8 mouse cellular contexts compared by ENCODE assay signal in genomic region chr4:136218595-136219214, GRCm38 (mm10). TPM values are rescaled to one million over a fixed set of nuclear protein-coding genes. Genes with fewer than 3 reads are reported as not detected.
DNase-seq lines count a peak whose midpoint lies in the region; ATAC-seq lines count a peak whose summit lies in the region.

No protein-coding gene starts in this region.

- DNase-seq in cerebellum, adult 9-10 months: peak; percentile 22
- DNase-seq in urinary bladder, postnatal 4 days (ENCODE audit: low spot score in 2 of 2): peak; percentile 81 to 85
- DNase-seq in layer of hippocampus, adult 9-11 months: no peak

- peak overlapping the region; percentile 83 for H3K27ac ChIP-seq in embryonic facial prominence, embryonic 13.5 days
- H3K27ac ChIP-seq in heart, embryonic 13.5 days (replicated peaks): peak overlapping the region; percentile 72
- peak overlapping the region; percentile 20 for H3K27ac ChIP-seq in kidney, embryonic 15.5 days
- H3K27ac ChIP-seq in midbrain, embryonic 12.5 days (replicated peaks): peak overlapping the region; percentile 35

- peak overlapping the region; percentile 48 for H3K4me2 ChIP-seq in embryonic facial prominence, embryonic 13.5 days
- peak overlapping the region; percentile 64 for H3K4me2 ChIP-seq in heart, embryonic 13.5 days
- H3K4me2 ChIP-seq in kidney, embryonic 15.5 days: peak overlapping the region; percentile 33
- peak overlapping the region; percentile 3 for H3K4me2 ChIP-seq in midbrain, embryonic 12.5 days (replicated peaks)

- peaks cover 41% of the 10 kb centered on the region for H3K4me1 ChIP-seq in embryonic facial prominence, embryonic 13.5 days
- peaks cover 32% of the 10 kb centered on the region for H3K4me1 ChIP-seq in heart, embryonic 13.5 days
- peaks cover 33% of the 10 kb centered on the region for H3K4me1 ChIP-seq in kidney, embryonic 15.5 days
- peaks cover 32% of the 10 kb centered on the region for H3K4me1 ChIP-seq in midbrain, embryonic 12.5 days

- no peaks in the 10 kb centered on the region for H3K9me3 ChIP-seq in embryonic facial prominence, embryonic 13.5 days
- no peaks in the 10 kb centered on the region for H3K9me3 ChIP-seq in heart, embryonic 13.5 days
- H3K9me3 ChIP-seq in kidney, embryonic 15.5 days (replicated peaks): no peaks in the 10 kb centered on the region
- no peaks in the 10 kb centered on the region for H3K9me3 ChIP-seq in midbrain, embryonic 12.5 days

- peak overlapping the region; percentile 46 for H3K9ac ChIP-seq in embryonic facial prominence, embryonic 13.5 days
- peak overlapping the region; percentile 57 for H3K9ac ChIP-seq in heart, embryonic 13.5 days
- no peak overlapping the region for H3K9ac ChIP-seq in kidney, embryonic 15.5 days
- H3K9ac ChIP-seq in midbrain, embryonic 12.5 days (replicated peaks): 0 out of 2 replicates have a peak overlapping the region, but pooled peaks have one; percentile 17

- WGBS in embryonic facial prominence, embryonic 13.5 days: 14% methylated on average over 18 of the region's 18 CpGs
- WGBS in heart, embryonic 13.5 days: 7% methylated on average over 18 of the region's 18 CpGs
- WGBS in kidney, embryonic 15.5 days: 14% methylated on average over 18 of the region's 18 CpGs
- 13% methylated on average over 18 of the region's 18 CpGs for WGBS in midbrain, embryonic 12.5 days

- H3K36me3 ChIP-seq in embryonic facial prominence, embryonic 13.5 days: peaks cover 13% of the 10 kb centered on the region
- no peaks in the 10 kb centered on the region for H3K36me3 ChIP-seq in heart, embryonic 13.5 days
- H3K36me3 ChIP-seq in kidney, embryonic 15.5 days: no peaks in the 10 kb centered on the region
- no peaks in the 10 kb centered on the region for H3K36me3 ChIP-seq in midbrain, embryonic 12.5 days

- peaks cover 5% of the 10 kb centered on the region for H3K27me3 ChIP-seq in embryonic facial prominence, embryonic 13.5 days
- peaks cover 19% of the 10 kb centered on the region for H3K27me3 ChIP-seq in heart, embryonic 13.5 days (replicated peaks)
- no peaks in the 10 kb centered on the region for H3K27me3 ChIP-seq in kidney, embryonic 15.5 days
- H3K27me3 ChIP-seq in midbrain, embryonic 12.5 days: peaks cover 33% of the 10 kb centered on the region

- ATAC-seq in cerebellum, adult (ENCODE audit: insufficient number of reproducible peaks, low FRiP score, low TSS enrichment): no peak
- no peak for ATAC-seq in embryonic facial prominence, embryonic 13.5 days (ENCODE audit: insufficient number of reproducible peaks, insufficient read depth, low FRiP score, low TSS enrichment, low read depth)
- ATAC-seq in heart, embryonic 13.5 days (ENCODE audit: extremely low read depth, insufficient number of reproducible peaks, low FRiP score, low TSS enrichment): no peak; the same call in 1 of the 2 replicates
- peak; percentile 59 for ATAC-seq in kidney, embryonic 15.5 days (replicated peaks; ENCODE audit: low FRiP score)
- ATAC-seq in midbrain, embryonic 12.5 days (ENCODE audit: low FRiP score, low read depth): no peak

- peak overlapping the region; percentile 6; the same call in 1 of the 2 replicates for H3K4me3 ChIP-seq in embryonic facial prominence, embryonic 13.5 days
- peak overlapping the region; percentile 21 for H3K4me3 ChIP-seq in heart, embryonic 13.5 days
- H3K4me3 ChIP-seq in kidney, embryonic 15.5 days (replicated peaks): peak overlapping the region; percentile 1; the same call in 1 of the 2 replicates
- H3K4me3 ChIP-seq in midbrain, embryonic 12.5 days: no peak overlapping the region

RNA-seq across cellular contexts. Expression of gene Asap3, which starts 12.5 kb away (rescaled TPM):
- 10.9 and 11.6 TPM in 2 replicates for polyA plus RNA-seq in embryonic facial prominence, embryonic 13.5 days (2015; fragmentation: Nextera tagmentation; extraction: Ambion mirVana)
- polyA plus RNA-seq in heart, embryonic 13.5 days (2015; fragmentation: Nextera tagmentation; extraction: Ambion mirVana): 2.6 and 3.4 TPM in 2 replicates
- polyA plus RNA-seq in kidney, embryonic 15.5 days (2015; fragmentation: Nextera tagmentation; extraction: Ambion mirVana): 4.5 and 6.0 TPM in 2 replicates
- 8.2 and 8.9 TPM in 2 replicates for polyA plus RNA-seq in midbrain, embryonic 12.5 days (2016; fragmentation: Nextera tagmentation; extraction: Ambion mirVana)

RNA-seq across cellular contexts. Expression of gene Tcea3, which starts 28.8 kb away (rescaled TPM):
- polyA plus RNA-seq in embryonic facial prominence, embryonic 13.5 days (2015; fragmentation: Nextera tagmentation; extraction: Ambion mirVana): 3.6 and 7.3 TPM in 2 replicates
- 58.8 and 62.7 TPM in 2 replicates for polyA plus RNA-seq in heart, embryonic 13.5 days (2015; fragmentation: Nextera tagmentation; extraction: Ambion mirVana)
- 10.9 and 12.5 TPM in 2 replicates for polyA plus RNA-seq in kidney, embryonic 15.5 days (2015; fragmentation: Nextera tagmentation; extraction: Ambion mirVana)
- polyA plus RNA-seq in midbrain, embryonic 12.5 days (2016; fragmentation: Nextera tagmentation; extraction: Ambion mirVana): 2.3 and 3.5 TPM in 2 replicates

RNA-seq across cellular contexts. Expression of gene E2f2, which starts 46.5 kb away (rescaled TPM):
- polyA plus RNA-seq in embryonic facial prominence, embryonic 13.5 days (2015; fragmentation: Nextera tagmentation; extraction: Ambion mirVana): 6.4 and 7.1 TPM in 2 replicates
- 6.2 and 6.6 TPM in 2 replicates for polyA plus RNA-seq in heart, embryonic 13.5 days (2015; fragmentation: Nextera tagmentation; extraction: Ambion mirVana)
- 9.7 and 10.5 TPM in 2 replicates for polyA plus RNA-seq in kidney, embryonic 15.5 days (2015; fragmentation: Nextera tagmentation; extraction: Ambion mirVana)
- polyA plus RNA-seq in midbrain, embryonic 12.5 days (2016; fragmentation: Nextera tagmentation; extraction: Ambion mirVana): 10.0 and 10.7 TPM in 2 replicates

Comparison
In these comparisons a context has a peak if more than half of its experiments do, and no peak if none do; other contexts are left out.
1. H3K27ac ChIP-seq: peak in every context shown above with its lines; median percentile 83 in embryonic facial prominence, embryonic 13.5 days; 72 in heart, embryonic 13.5 days; 35 in midbrain, embryonic 12.5 days; 20 in kidney, embryonic 15.5 days.
2. H3K4me2 ChIP-seq: peak in every context shown above with its lines; median percentile 64 in heart, embryonic 13.5 days; 48 in embryonic facial prominence, embryonic 13.5 days; 33 in kidney, embryonic 15.5 days; 3 in midbrain, embryonic 12.5 days.